Mouse (Mus musculus) CH12.LX (cell line): Measurements from ENCODE around the gene Gm10392. TPM values are rescaled to one million over a fixed set of nuclear protein-coding genes. Genes with fewer than 3 reads are reported as not detected.

Experiments
- DNase-seq: peaks from one replicate; pipeline ENCODE4 v3.0.0-alpha.2; 2013; ENCODE audit errors: extremely low read depth
- H3K27ac ChIP-seq: 2 replicates; pipeline ENCODE4 v1.5.1; 2012; ENCODE audit warnings: low read depth, mild to moderate bottlenecking, control low read depth, moderate library complexity; ENCODE audit not compliant: insufficient read depth
- H3K27me3 ChIP-seq: replicated peaks from 2 replicates; pipeline ENCODE3; 2012; ENCODE audit warnings: inconsistent platforms
- H3K36me3 ChIP-seq, 2 experiments: replicated peaks in 1 of 2; 2 replicates each; pipeline versions ENCODE3 to v1.6.1; 2012; ENCODE audit warnings: inconsistent platforms in 1 of 2, low read length in 1 of 2, mild to moderate bottlenecking in 1 of 2, mixed read lengths in 1 of 2, moderate library complexity in 1 of 2; ENCODE audit not compliant: control insufficient read depth in 1 of 2, insufficient read depth in 1 of 2
- H3K4me1 ChIP-seq, 2 experiments: 2 replicates each; pipeline ENCODE4 v1.6.1; 2012; ENCODE audit warnings: inconsistent platforms in 1 of 2, moderate library complexity in 1 of 2; ENCODE audit not compliant: insufficient read depth in 2 of 2, control insufficient read depth in 1 of 2
- H3K4me2 ChIP-seq: 2 replicates; pipeline ENCODE4 v1.6.1; 2012; ENCODE audit warnings: low read depth, mild to moderate bottlenecking, control low read depth; ENCODE audit not compliant: poor library complexity, insufficient read depth, severe bottlenecking
- H3K4me3 ChIP-seq, 3 experiments: fragments of 150-350 bp in 1 of 3; sonication (generic) in 1 of 3; replicated peaks in 1 of 3; 2 replicates each; pipeline versions ENCODE3 to v1.5.1; 2011 to 2012; ENCODE audit warnings: low read depth in 2 of 3, low read length in 2 of 3, mild to moderate bottlenecking in 2 of 3, moderate library complexity in 2 of 3, control low read depth in 1 of 3, improper control_type of control experiment in 1 of 3, inconsistent platforms in 1 of 3, mixed read lengths in 1 of 3; ENCODE audit not compliant: poor library complexity in 1 of 3
- H3K79me2 ChIP-seq: replicated peaks from 2 replicates; pipeline ENCODE4 v1.6.1; 2012; ENCODE audit warnings: mild to moderate bottlenecking, moderate library complexity; ENCODE audit not compliant: control insufficient read depth, poor library complexity, insufficient read depth, severe bottlenecking; ENCODE audit errors: extremely low read depth
- H3K9ac ChIP-seq: 2 replicates; pipeline ENCODE4 v1.6.1; 2012; ENCODE audit warnings: low read depth, mild to moderate bottlenecking, control low read depth, moderate library complexity; ENCODE audit not compliant: insufficient read depth
- H3K9me3 ChIP-seq: replicated peaks from 2 replicates; pipeline ENCODE3; 2012; ENCODE audit warnings: low read length, inconsistent platforms, mixed read lengths
- CHD2 ChIP-seq: IDR thresholded peaks from 2 replicates; pipeline ENCODE4 v1.6.1; 2011; ENCODE audit warnings: low read length, improper control_type of control experiment
- ELF1 ChIP-seq: IDR thresholded peaks from 2 replicates; pipeline ENCODE4 v1.6.1; 2014; ENCODE audit warnings: low read depth, mild to moderate bottlenecking, inconsistent platforms, low read length, improper control_type of control experiment
- ETS1 ChIP-seq: conservative IDR thresholded peaks from 2 replicates; pipeline ENCODE4 v1.6.1; 2012; ENCODE audit warnings: low read depth, mild to moderate bottlenecking, inconsistent platforms, low read length, improper control_type of control experiment, moderate library complexity
- KAT2A ChIP-seq: IDR thresholded peaks from 2 replicates; pipeline ENCODE4 v1.6.1; 2012; ENCODE audit warnings: low read length, improper control_type of control experiment, inconsistent platforms; ENCODE audit not compliant: insufficient replicate concordance
- MAFK ChIP-seq: IDR thresholded peaks from 2 replicates; pipeline ENCODE4 v1.6.1; 2011; ENCODE audit warnings: low read length, improper control_type of control experiment; ENCODE audit not compliant: insufficient replicate concordance
- MAZ ChIP-seq: IDR thresholded peaks from 2 replicates; pipeline ENCODE4 v1.6.1; 2012; ENCODE audit warnings: low read depth, mild to moderate bottlenecking, inconsistent platforms, low read length, improper control_type of control experiment, moderate library complexity
- MEF2A ChIP-seq: IDR thresholded peaks from 2 replicates; pipeline ENCODE4 v1.6.1; 2014; ENCODE audit warnings: low read depth, mild to moderate bottlenecking, inconsistent platforms, low read length, improper control_type of control experiment, borderline replicate concordance
- MYC ChIP-seq: IDR thresholded peaks from 2 replicates; pipeline ENCODE4 v1.6.1; 2011; ENCODE audit warnings: low read depth, mild to moderate bottlenecking, improper control_type of control experiment, low read length
- NELFE ChIP-seq: IDR thresholded peaks from 2 replicates; pipeline ENCODE4 v1.6.1; 2011; ENCODE audit warnings: low read depth, low read length, improper control_type of control experiment
- NRF1 ChIP-seq: IDR thresholded peaks from 2 replicates; pipeline ENCODE4 v1.6.1; 2014; ENCODE audit warnings: low read depth, mild to moderate bottlenecking, inconsistent platforms, low read length, improper control_type of control experiment, moderate library complexity
- PAX5 ChIP-seq: IDR thresholded peaks from 2 replicates; pipeline ENCODE4 v1.6.1; 2012; ENCODE audit warnings: low read length, inconsistent platforms, mixed read lengths
- POLR2A ChIP-seq: IDR thresholded peaks from 2 replicates; pipeline ENCODE4 v1.6.1; 2011; ENCODE audit warnings: low read depth, mild to moderate bottlenecking, improper control_type of control experiment, low read length
- POLR2AphosphoS2 ChIP-seq: IDR thresholded peaks from 2 replicates; pipeline ENCODE4 v1.6.1; 2011; ENCODE audit warnings: low read depth, low read length, improper control_type of control experiment
- RAD21 ChIP-seq: IDR thresholded peaks from 2 replicates; pipeline ENCODE4 v1.6.1; 2011; ENCODE audit warnings: low read depth, mild to moderate bottlenecking, low read length, improper control_type of control experiment, moderate library complexity
- SIN3A ChIP-seq: IDR thresholded peaks from 2 replicates; pipeline ENCODE4 v1.6.1; 2012; ENCODE audit warnings: low read length, improper control_type of control experiment, inconsistent platforms
- USF2 ChIP-seq: conservative IDR thresholded peaks from 2 replicates; pipeline ENCODE4 v1.6.1; 2011; ENCODE audit warnings: low read depth, low read length, improper control_type of control experiment
- ZC3H11A ChIP-seq: IDR thresholded peaks from 2 replicates; pipeline ENCODE4 v1.6.1; 2012; ENCODE audit warnings: low read depth, mild to moderate bottlenecking, inconsistent platforms, low read length, improper control_type of control experiment
- ZKSCAN1 ChIP-seq: IDR thresholded peaks from 2 replicates; pipeline ENCODE4 v1.6.1; 2012; ENCODE audit warnings: low read depth, inconsistent platforms, low read length, improper control_type of control experiment, borderline replicate concordance
- ZMIZ1 ChIP-seq: IDR thresholded peaks from 2 replicates; pipeline ENCODE4 v1.6.1; 2012; ENCODE audit warnings: low read depth, mild to moderate bottlenecking, inconsistent platforms, low read length, improper control_type of control experiment
- dilution Hi-C: fragments of 300-500 bp; cut with MboI; formaldehyde crosslinking; loops from 2 replicates; pipeline ENCODE4 v1.14.3; 2020; ENCODE audit warnings: low sequenced_read_pairs; ENCODE audit not compliant: extremely low pct_unique_long_range_greater_than_20kb, extremely low pct_ligation_motif_present
- in situ Hi-C: fragments of 300-500 bp; cut with MboI; formaldehyde crosslinking; loops from 3 replicates; pipeline ENCODE4 v1.14.3; 2019; ENCODE audit warnings: low sequenced_read_pairs, low pct_ligation_motif_present, low pct_unique_long_range_greater_than_20kb, mixed read lengths
- polyA plus RNA-seq: library from polyadenylated mRNA; unstranded; fragments of >175 nt; gene quantifications from 2 replicates; pipeline ENCODE4 v1.2.1, GENCODE M21; 2012; ENCODE audit warnings: low read depth; ENCODE audit not compliant: insufficient read length
- total RNA-seq, 2 experiments: library from RNA; depleted of rRNA; stranded (reverse); fragments of 300-350 nt in 1 of 2; fragments of >200 nt in 1 of 2; gene quantifications; 2 replicates each; pipeline ENCODE4 v1.2.3; 2012 to 2014

The Gm10392 gene
- total and polyA plus RNA-seq, 3 experiments = 0.13 to 0.17 TPM; not detected in 1

DNA sequence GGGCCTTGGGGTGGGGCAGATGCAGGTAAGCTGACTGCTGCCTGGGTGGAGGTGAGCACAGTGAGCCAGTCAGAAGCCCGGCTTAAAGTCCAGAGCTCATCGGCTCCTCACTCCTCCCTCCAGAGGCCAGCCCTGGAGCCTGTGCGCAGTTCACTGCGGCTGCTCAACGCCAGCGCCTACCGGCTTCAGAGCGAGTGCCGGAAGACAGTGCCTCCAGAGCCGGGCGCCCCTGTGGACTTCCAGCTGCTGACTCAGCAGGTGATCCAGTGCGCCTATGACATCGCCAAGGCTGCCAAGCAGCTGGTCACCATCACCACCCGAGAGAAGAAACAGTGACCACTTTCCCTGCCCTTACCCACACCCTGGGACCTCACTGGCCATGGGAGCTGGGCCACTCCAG is 12.7 kb downstream of the Gm10392 start:
- Histone ChIP-seq H3K4me3 (no peak overlapping the region), H3K9ac (no peak overlapping the region), H3K27ac (no peak overlapping the region), H3K4me1 (peaks cover 7 to 21% of the 10 kb centered on the region in 2 experiments), H3K9me3 (no peaks in the 10 kb centered on the region), H3K79me2 (no peaks in the 10 kb centered on the region), H3K4me2 (no peak overlapping the region), H3K36me3 (peaks cover 57 to 91% of the 10 kb centered on the region in 2 experiments), H3K27me3 (no peaks in the 10 kb centered on the region)
- dilution Hi-C loops = no loop called here
- no peak for DNase-seq
- in situ Hi-C loops = no loop called here
- TF ChIP-seq MAFK = peak; percentile 62; the same call in 1 of the 2 replicates
- no peak for TF ChIP-seq ZMIZ1

DNA sequence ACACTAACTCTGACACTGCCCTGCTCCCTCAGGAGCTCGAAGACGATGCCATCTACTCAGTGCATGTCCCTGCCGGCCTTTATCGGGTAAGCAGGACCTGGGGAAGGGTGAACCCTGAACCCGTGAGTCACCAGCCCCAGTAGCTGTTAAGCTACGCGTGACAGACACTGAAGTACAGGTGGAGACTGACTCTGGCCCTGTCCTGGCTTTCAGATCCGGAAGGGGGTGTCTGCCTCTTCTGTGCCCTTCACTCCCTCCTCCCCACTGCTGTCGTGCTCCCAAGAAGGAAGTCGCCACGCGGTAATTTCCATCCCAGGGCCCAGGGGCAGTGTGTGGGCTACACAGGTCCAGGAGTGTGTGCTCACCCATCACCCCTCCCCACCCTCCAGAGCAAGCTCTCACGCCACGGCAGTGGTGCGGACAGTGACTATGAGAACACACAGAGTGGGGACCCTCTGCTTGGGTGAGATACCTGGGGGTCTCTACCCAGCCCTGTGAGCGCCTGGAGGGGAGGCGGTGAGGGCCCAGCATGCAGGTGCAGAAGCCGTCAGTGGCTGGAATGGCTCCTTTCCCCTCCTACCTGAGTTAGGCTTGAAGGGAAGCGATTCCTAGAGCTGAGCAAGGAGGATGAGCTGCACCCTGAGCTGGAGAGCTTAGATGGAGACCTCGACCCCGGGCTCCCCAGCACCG is 13.6 kb downstream of the Gm10392 start:
- DNase-seq = no peak
- in situ Hi-C loops = no loop called here
- dilution Hi-C loops = no loop called here
- Histone ChIP-seq H3K79me2 (no peaks in the 10 kb centered on the region), H3K4me3 (no peak overlapping the region), H3K36me3 (peaks cover 61 to 95% of the 10 kb centered on the region in 2 experiments), H3K4me1 (peaks cover 7 to 27% of the 10 kb centered on the region in 2 experiments), H3K4me2 (no peak overlapping the region), H3K27ac (no peak overlapping the region), H3K9ac (no peak overlapping the region), H3K27me3 (no peaks in the 10 kb centered on the region), H3K9me3 (no peaks in the 10 kb centered on the region)
- no peak for TF ChIP-seq POLR2A

DNA sequence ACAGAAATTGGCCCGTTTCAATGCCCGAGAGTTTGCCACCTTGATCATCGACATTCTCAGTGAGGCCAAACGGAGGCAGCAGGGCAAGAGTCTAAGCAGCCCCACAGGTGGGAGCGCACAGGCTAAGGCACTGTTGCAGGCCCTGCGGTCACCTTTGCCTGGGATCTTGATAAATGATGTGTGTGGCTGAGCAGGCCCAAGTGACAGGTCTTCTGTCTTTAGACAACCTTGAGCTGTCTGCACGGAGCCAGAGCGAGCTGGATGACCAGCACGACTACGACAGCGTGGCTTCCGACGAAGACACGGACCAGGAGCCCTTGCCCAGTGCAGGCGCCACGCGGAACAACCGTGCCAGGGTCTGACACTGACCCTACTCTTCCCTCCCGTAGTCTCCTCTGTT is 14.6 kb downstream of the Gm10392 start:
- dilution Hi-C loops = no loop called here
- Histone ChIP-seq H3K27me3 (no peaks in the 10 kb centered on the region), H3K79me2 (no peaks in the 10 kb centered on the region), H3K36me3 (peaks cover 71 to 95% of the 10 kb centered on the region in 2 experiments), H3K9ac (no peak overlapping the region), H3K4me1 (peaks cover 7 to 28% of the 10 kb centered on the region in 2 experiments), H3K4me3 (no peak overlapping the region), H3K4me2 (no peak overlapping the region), H3K9me3 (no peaks in the 10 kb centered on the region), H3K27ac (no peak overlapping the region)
- no peak for TF ChIP-seq USF2
- TF ChIP-seq ZKSCAN1 = no peak
- no peak for TF ChIP-seq NRF1
- in situ Hi-C loops = no loop called here
- no peak for DNase-seq

DNA sequence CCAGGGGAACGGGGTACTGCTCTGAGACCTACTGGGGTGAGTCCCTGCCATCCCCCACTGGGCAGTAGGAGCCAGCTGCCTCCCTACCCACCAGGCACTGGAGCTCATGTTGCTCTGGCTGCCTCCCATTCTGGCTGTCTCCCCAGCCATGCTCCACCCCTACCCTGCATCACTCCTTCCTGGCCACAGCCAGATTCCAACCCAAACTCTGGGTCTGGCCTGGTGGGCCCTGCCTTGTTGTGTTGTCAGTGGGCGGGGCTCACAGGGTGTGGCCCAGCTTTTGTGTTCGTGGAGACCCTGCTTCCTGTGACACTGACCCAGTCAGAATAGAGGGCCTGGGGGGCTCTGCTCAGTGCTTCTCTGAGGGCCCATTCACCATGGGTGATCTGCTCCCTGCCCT is 15.5 kb downstream of the Gm10392 start:
- H3K27ac ChIP-seq = no peak overlapping the region
- in situ Hi-C loops = no loop called here
- dilution Hi-C loops = no loop called here
- TF ChIP-seq ZC3H11A = no peak
- no peak for TF ChIP-seq MAZ
- TF ChIP-seq RAD21 = no peak
- no peak for TF ChIP-seq MEF2A
- TF ChIP-seq POLR2AphosphoS2 = no peak
- TF ChIP-seq KAT2A = no peak
- no peak for TF ChIP-seq PAX5
- TF ChIP-seq ELF1 = no peak
- TF ChIP-seq POLR2A = no peak
- no peak for TF ChIP-seq MAFK
- TF ChIP-seq MYC = no peak
- no peak for TF ChIP-seq SIN3A
- no peak for TF ChIP-seq ETS1
- TF ChIP-seq NELFE = no peak
- TF ChIP-seq CHD2 = no peak

More for the DNA sequence above, 15.5 kb downstream of the Gm10392 start:
- H3K4me2 ChIP-seq = no peak overlapping the region
- H3K4me1 ChIP-seq = peaks cover 4 to 25% of the 10 kb centered on the region in 2 experiments
- no peak overlapping the region for H3K4me3 ChIP-seq
- no peaks in the 10 kb centered on the region for H3K27me3 ChIP-seq
- peaks cover 74 to 96% of the 10 kb centered on the region in 2 experiments for H3K36me3 ChIP-seq
- no peak for DNase-seq
- no peaks in the 10 kb centered on the region; the same call in 1 of the 2 replicates for H3K79me2 ChIP-seq
- H3K9ac ChIP-seq = no peak overlapping the region
- H3K9me3 ChIP-seq = no peaks in the 10 kb centered on the region
